Mouse (Mus musculus) stomach, postnatal 0 days (tissue): ENCODE data around the gene Colgalt2.

ENCODE experiments used
- CTCF ChIP-seq: IDR thresholded peaks from 2 replicates; pipeline ENCODE4 v1.5.1; 2016; ENCODE audit warnings: antibody characterized with exemption, low read depth, mild to moderate bottlenecking, moderate library complexity
- EP300 ChIP-seq: optimal IDR thresholded peaks from 2 replicates; pipeline ENCODE3; 2016; ENCODE audit warnings: antibody characterized with exemption

DNA sequence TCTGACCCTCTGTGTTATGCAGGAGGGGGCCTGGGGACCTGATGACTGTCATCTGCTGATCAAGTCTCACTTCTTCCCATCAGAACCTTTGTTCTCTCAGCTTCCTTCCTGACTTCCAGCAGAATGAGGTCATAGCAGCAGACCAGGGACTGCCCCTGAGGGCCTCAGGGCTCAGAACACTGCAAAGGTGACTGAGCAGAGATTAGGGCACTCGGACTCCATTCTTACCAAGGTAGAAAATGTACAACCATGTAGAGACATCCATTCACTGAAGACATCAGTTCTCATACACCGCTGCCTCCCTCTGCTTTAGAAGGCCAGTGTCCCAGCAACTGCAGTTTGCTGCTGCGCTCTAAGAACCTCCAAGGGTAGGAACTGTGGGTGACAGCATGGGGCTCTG lies 23.4 kb downstream of the Colgalt2 start:
- TF ChIP-seq EP300 (no peak), CTCF (no peak)
